Mouse (Mus musculus): ENCODE measurements around the gene Prl2c5. TPM values are rescaled to one million over a fixed set of nuclear protein-coding genes. Genes with fewer than 3 reads are reported as not detected.

Gene Prl2c5
- not detected in 4 replicates for total RNA-seq (2023; ENCODE audit: inconsistent age)

GRCm38 (mm10) chr13:13182415-13182814 is at the start of gene Prl2c5:
TSS of gene Prl2c5 (plus strand) at chr13:13182715.

Other genes with a start within 250 kb of the Prl2c5 start
- not detected in 4 replicates for gene Prl2c2, start 177.3 kb upstream of the Prl2c5 start, total RNA-seq (2023; ENCODE audit: inconsistent age)
- gene Gpr137b, start 211.3 kb downstream of the Prl2c5 start, total RNA-seq (2023; ENCODE audit: inconsistent age) = 50.9 to 63.8 TPM (median 56.0 TPM) in 4 replicates

All from B cell, adult (primary cell).